Mouse (Mus musculus) inflammation-experienced regulatory T-cells, adult 6 months (primary cell): ENCODE measurements around the gene Parp12. TPM values are rescaled to one million over a fixed set of nuclear protein-coding genes. Genes with fewer than 3 reads are reported as not detected.

ENCODE experiments used
- ATAC-seq: one replicate; pipeline ENCODE4 v1.8.0; 2017
- polyA plus RNA-seq, 3 experiments: library from polyadenylated mRNA; unstranded; fragments of 100-300 nt; shearing (Covaris generic); gene quantifications; one replicate each; pipeline ENCODE4 v1.2.1; 2017

Parp12 gene
- polyA plus RNA-seq, 3 experiments from 2014 or later = 3.7 to 4.7 (median 4.2) TPM

- no peak for ATAC-seq
These were observed 61.0 kb downstream of the Parp12 start for GRCm38 (mm10) chr6:39057161-39057560.

- peak; percentile 65 for ATAC-seq
These were observed 62.3 kb downstream of the Parp12 start for GRCm38 (mm10) chr6:39055831-39056261.

- peak; percentile 69 for ATAC-seq
These were observed 63.2 kb downstream of the Parp12 start for GRCm38 (mm10) chr6:39054878-39055508.

- ATAC-seq = no peak
These were observed 63.8 kb downstream of the Parp12 start for GRCm38 (mm10) chr6:39054206-39054864.

GRCm38 (mm10) chr6:39052636-39053035 is 65.5 kb downstream of the Parp12 start:
- ATAC-seq = no peak

- ATAC-seq = no peak
These were observed 66.2 kb downstream of the Parp12 start for GRCm38 (mm10) chr6:39051799-39052556.

- ATAC-seq = no peak
These were observed 67.3 kb downstream of the Parp12 start for GRCm38 (mm10) chr6:39050836-39051235.

GRCm38 (mm10) chr6:39049141-39049540 is 69.0 kb downstream of the Parp12 start:
- no peak for ATAC-seq

- ATAC-seq = no peak
These were observed 77.7 kb downstream of the Parp12 start for GRCm38 (mm10) chr6:39040451-39040850.

Other genes starting within 250 kb of the Parp12 start
- under 1 TPM; 0.21 to 0.37 (median 0.25) TPM for gene Tbxas1, start 242.9 kb downstream of the Parp12 start, polyA plus RNA-seq
- 10 to 100 TPM; 10.2 to 17.9 (median 17.6) TPM for gene Hipk2, start 242.2 kb downstream of the Parp12 start, polyA plus RNA-seq
- gene Kdm7a, start 88.4 kb upstream of the Parp12 start, polyA plus RNA-seq = 10 to 100 TPM in 2 of 3 experiments, 1 to 10 TPM in 1; 8.6 to 13.2 (median 11.6) TPM